Mouse (Mus musculus): ENCODE results near the gene Cpsf6. TPM values are rescaled to one million over a fixed set of nuclear protein-coding genes. Genes with fewer than 3 reads are reported as not detected.
A peak's percentile ranks its signal among the peaks of the same experiment; 100 is the strongest.

The Cpsf6 gene
- polyA plus RNA-seq, 1 experiment from 2014 or later = 140 TPM

DNA sequence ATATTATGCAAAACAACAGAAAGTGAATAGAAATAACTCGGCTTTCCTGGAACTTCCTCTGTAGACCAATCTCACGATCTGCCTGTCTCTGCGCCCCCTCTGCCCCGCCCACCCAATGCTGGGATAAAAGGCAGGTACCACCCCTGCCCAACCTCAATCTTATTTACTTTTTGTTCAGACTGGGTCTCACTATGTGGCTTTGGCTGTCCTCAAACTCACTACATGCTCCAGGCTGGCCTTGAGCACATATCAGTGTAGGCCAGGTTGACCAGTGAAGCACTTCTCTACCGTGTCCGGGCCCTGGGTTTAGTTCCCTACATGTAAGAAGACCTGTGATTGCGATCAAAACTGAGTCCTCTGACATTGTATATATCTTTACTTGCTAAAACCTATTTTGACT lies 40.6 kb downstream of the Cpsf6 start:
- no peak overlapping the region for H3K4me2 ChIP-seq (ENCODE audit: low read length)
- H3K9me3 ChIP-seq (replicated peaks; ENCODE audit: control insufficient read depth, low read length, poor library complexity, severe bottlenecking) = no peaks in the 10 kb centered on the region
- no peaks in the 10 kb centered on the region for H3K4me1 ChIP-seq (ENCODE audit: control insufficient read depth, insufficient read depth, low read length)
- H3K9ac ChIP-seq (ENCODE audit: low read depth, low read length) = no peak overlapping the region
- no peaks in the 10 kb centered on the region for H3K36me3 ChIP-seq (ENCODE audit: control insufficient read depth, insufficient read depth, low read length)
- no peak overlapping the region for H3K27ac ChIP-seq (ENCODE audit: low read length)
- WGBS = 88% methylated on average over 7 of the region's 7 CpGs
- H3K4me3 ChIP-seq (ENCODE audit: low read depth, low read length) = no peak overlapping the region
- H3K27me3 ChIP-seq (ENCODE audit: control insufficient read depth, insufficient read depth, low read depth, low read length) = no peaks in the 10 kb centered on the region
- ATAC-seq = no peak

DNA sequence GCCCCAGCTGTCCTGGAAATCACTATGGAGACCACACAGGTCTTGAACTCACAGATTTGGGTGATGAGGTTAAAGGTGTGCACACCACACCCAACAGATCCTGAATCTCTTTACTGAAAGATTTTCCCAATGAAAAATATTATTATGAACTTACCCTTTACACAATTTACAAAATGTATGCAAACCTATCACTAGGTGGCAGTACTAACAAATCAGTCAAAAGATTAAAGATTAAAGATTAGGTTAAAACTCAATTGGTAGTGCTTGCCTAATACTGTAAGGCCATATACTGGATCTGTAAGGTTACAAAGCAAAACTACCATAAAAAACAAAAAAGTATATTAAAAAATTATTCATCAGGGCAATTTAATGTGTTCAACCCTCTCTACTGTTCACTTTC lies 41.9 kb downstream of the Cpsf6 start:
- Histone ChIP-seq H3K36me3 (ENCODE audit: control insufficient read depth, insufficient read depth, low read length) (no peaks in the 10 kb centered on the region), H3K4me3 (ENCODE audit: low read depth, low read length) (no peak overlapping the region), H3K4me1 (ENCODE audit: control insufficient read depth, insufficient read depth, low read length) (no peaks in the 10 kb centered on the region), H3K9me3 (replicated peaks; ENCODE audit: control insufficient read depth, low read length, poor library complexity, severe bottlenecking) (no peaks in the 10 kb centered on the region), H3K27me3 (ENCODE audit: control insufficient read depth, insufficient read depth, low read depth, low read length) (no peaks in the 10 kb centered on the region), H3K9ac (ENCODE audit: low read depth, low read length) (no peak overlapping the region), H3K27ac (ENCODE audit: low read length) (no peak overlapping the region), H3K4me2 (ENCODE audit: low read length) (no peak overlapping the region)
- no peak for ATAC-seq

DNA sequence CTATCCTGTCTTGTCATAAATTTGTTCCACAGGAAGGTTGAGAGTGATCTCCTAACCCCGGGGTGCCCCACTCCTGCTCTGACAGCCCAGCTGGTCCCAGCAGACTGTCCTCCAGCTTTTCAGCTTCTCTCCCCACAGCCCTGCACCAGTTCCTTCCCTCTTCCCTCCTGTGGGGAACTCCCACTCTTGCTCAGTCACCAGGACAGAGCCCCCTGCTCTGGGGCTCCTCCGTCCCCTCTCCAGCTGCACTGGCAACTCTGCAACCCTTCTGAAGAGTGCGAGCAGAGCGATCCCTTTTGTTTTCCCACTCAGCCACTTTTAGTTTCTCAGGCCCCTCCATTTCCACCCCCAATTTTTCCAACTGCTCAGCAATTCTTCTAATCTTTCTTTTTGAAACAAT lies 44.2 kb downstream of the Cpsf6 start:
- Histone ChIP-seq H3K4me2 (ENCODE audit: low read length) (no peak overlapping the region), H3K36me3 (ENCODE audit: control insufficient read depth, insufficient read depth, low read length) (no peaks in the 10 kb centered on the region), H3K9ac (ENCODE audit: low read depth, low read length) (no peak overlapping the region), H3K4me1 (ENCODE audit: control insufficient read depth, insufficient read depth, low read length) (no peaks in the 10 kb centered on the region), H3K4me3 (ENCODE audit: low read depth, low read length) (no peak overlapping the region), H3K27me3 (ENCODE audit: control insufficient read depth, insufficient read depth, low read depth, low read length) (no peaks in the 10 kb centered on the region), H3K9me3 (replicated peaks; ENCODE audit: control insufficient read depth, low read length, poor library complexity, severe bottlenecking) (no peaks in the 10 kb centered on the region), H3K27ac (ENCODE audit: low read length) (no peak overlapping the region)
- WGBS = 43% methylated on average over 4 of the region's 4 CpGs
- ATAC-seq = 0 out of 2 replicates have a peak, but pooled peaks have one; percentile 34

DNA sequence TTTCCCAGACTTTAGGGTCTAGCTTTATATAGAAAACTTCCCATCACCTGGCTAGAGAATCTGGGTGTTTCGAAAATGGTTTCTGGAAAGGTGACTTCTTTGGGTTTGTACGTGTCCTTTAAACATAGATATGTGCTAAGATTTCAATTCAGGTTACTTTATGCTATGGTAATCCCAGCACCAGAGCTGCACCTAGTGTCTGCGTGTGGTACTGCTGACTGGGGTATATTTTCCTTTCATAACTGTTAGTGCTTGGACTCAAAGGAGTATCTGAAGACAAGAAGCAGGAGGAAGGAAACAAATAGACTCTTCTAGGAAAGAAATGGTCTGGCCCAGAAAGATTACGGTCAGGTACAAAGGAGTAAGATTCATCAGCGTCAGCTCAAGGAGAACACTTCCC lies 49.3 kb downstream of the Cpsf6 start:
- H3K27me3 ChIP-seq (ENCODE audit: control insufficient read depth, insufficient read depth, low read depth, low read length) = no peaks in the 10 kb centered on the region
- no peak overlapping the region for H3K4me3 ChIP-seq (ENCODE audit: low read depth, low read length)
- no peak overlapping the region for H3K4me2 ChIP-seq (ENCODE audit: low read length)
- no peaks in the 10 kb centered on the region for H3K4me1 ChIP-seq (ENCODE audit: control insufficient read depth, insufficient read depth, low read length)
- H3K9me3 ChIP-seq (replicated peaks; ENCODE audit: control insufficient read depth, low read length, poor library complexity, severe bottlenecking) = no peaks in the 10 kb centered on the region
- ATAC-seq = no peak
- WGBS = 81% methylated on average over 5 of the region's 5 CpGs
- H3K27ac ChIP-seq (ENCODE audit: low read length) = no peak overlapping the region
- H3K9ac ChIP-seq (ENCODE audit: low read depth, low read length) = no peak overlapping the region
- no peaks in the 10 kb centered on the region for H3K36me3 ChIP-seq (ENCODE audit: control insufficient read depth, insufficient read depth, low read length)

DNA sequence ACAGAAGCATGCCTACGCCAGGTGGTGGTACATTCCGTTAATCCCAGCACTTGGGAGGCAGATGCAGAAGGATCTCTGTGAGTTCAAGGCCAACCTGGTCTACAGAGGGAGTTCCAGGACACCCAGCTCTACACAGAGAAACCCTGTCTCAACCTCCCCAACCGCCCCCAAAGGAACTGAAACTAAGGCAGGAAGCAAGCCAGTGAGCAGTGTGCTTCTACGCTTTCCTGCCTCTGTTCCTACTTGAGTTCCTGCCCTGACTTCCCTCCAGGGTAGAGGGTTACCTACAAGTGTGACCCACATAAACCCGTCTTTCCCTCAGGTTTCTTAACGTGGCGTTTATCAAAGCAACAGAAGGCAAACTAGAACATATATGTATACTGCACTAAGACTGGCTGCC lies 56.0 kb downstream of the Cpsf6 start:
- no peaks in the 10 kb centered on the region for H3K9me3 ChIP-seq (replicated peaks; ENCODE audit: control insufficient read depth, low read length, poor library complexity, severe bottlenecking)
- no peaks in the 10 kb centered on the region for H3K4me1 ChIP-seq (ENCODE audit: control insufficient read depth, insufficient read depth, low read length)
- no peak for ATAC-seq
- no peak overlapping the region for H3K27ac ChIP-seq (ENCODE audit: low read length)
- no peak overlapping the region for H3K4me2 ChIP-seq (ENCODE audit: low read length)
- H3K4me3 ChIP-seq (ENCODE audit: low read depth, low read length) = no peak overlapping the region
- WGBS = 86% methylated on average over 7 of the region's 7 CpGs
- no peaks in the 10 kb centered on the region for H3K36me3 ChIP-seq (ENCODE audit: control insufficient read depth, insufficient read depth, low read length)
- H3K9ac ChIP-seq (ENCODE audit: low read depth, low read length) = no peak overlapping the region
- H3K27me3 ChIP-seq (ENCODE audit: control insufficient read depth, insufficient read depth, low read depth, low read length) = no peaks in the 10 kb centered on the region

DNA sequence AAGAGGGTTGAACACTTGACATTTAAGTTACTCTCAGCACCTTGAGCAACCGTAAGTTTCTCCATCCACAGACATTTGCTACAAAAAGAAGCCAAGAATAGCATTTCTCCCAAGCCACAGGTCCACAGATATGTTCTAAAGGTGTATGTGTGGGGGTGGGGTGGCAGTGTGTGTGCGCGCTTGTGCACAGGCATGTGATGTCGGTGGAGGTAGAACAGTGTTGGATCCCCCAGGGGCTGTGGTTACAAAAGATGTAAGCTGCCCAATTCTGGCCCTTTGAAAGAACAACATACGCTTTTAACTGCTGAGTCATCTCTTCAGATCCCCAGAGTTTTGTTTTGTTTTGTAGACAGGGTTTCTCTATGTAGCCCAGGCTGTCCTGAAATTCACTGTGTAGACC lies 57.2 kb downstream of the Cpsf6 start:
- H3K4me2 ChIP-seq (ENCODE audit: low read length) = no peak overlapping the region
- H3K4me3 ChIP-seq (ENCODE audit: low read depth, low read length) = no peak overlapping the region
- H3K9me3 ChIP-seq (replicated peaks; ENCODE audit: control insufficient read depth, low read length, poor library complexity, severe bottlenecking) = no peaks in the 10 kb centered on the region
- no peak overlapping the region for H3K9ac ChIP-seq (ENCODE audit: low read depth, low read length)
- H3K36me3 ChIP-seq (ENCODE audit: control insufficient read depth, insufficient read depth, low read length) = no peaks in the 10 kb centered on the region
- no peak overlapping the region for H3K27ac ChIP-seq (ENCODE audit: low read length)
- no peaks in the 10 kb centered on the region for H3K4me1 ChIP-seq (ENCODE audit: control insufficient read depth, insufficient read depth, low read length)
- no peak for ATAC-seq
- no peaks in the 10 kb centered on the region for H3K27me3 ChIP-seq (ENCODE audit: control insufficient read depth, insufficient read depth, low read depth, low read length)
- WGBS = 95% methylated on average over 5 of the region's 5 CpGs

DNA sequence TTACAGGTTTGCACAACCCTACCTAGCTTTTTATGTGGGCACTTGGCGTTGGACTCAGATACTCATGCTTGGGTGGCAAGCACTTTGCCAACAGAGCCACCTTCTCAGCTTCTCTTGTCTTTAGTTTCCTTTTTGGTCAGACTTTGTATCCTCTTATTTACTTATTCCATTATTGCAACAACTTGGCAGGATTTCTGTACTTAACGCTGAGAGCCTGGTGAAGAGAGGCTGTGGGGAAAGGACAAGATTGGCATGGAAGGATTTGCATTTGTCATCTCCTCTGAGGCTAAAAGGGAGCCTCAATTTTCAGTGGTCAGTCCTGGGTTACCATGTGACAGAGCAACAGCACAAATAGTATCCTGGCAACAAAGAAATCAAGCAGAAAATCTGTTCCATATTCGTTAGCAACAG lies 59.2 kb downstream of the Cpsf6 start:
- ATAC-seq = no peak
- Histone ChIP-seq H3K9me3 (replicated peaks; ENCODE audit: control insufficient read depth, low read length, poor library complexity, severe bottlenecking) (no peaks in the 10 kb centered on the region), H3K27me3 (ENCODE audit: control insufficient read depth, insufficient read depth, low read depth, low read length) (no peaks in the 10 kb centered on the region), H3K9ac (ENCODE audit: low read depth, low read length) (no peak overlapping the region), H3K27ac (ENCODE audit: low read length) (no peak overlapping the region), H3K4me1 (ENCODE audit: control insufficient read depth, insufficient read depth, low read length) (no peaks in the 10 kb centered on the region), H3K4me2 (ENCODE audit: low read length) (no peak overlapping the region), H3K36me3 (ENCODE audit: control insufficient read depth, insufficient read depth, low read length) (no peaks in the 10 kb centered on the region), H3K4me3 (ENCODE audit: low read depth, low read length) (no peak overlapping the region)
- WGBS = 59% methylated on average over 3 of the region's 3 CpGs

DNA sequence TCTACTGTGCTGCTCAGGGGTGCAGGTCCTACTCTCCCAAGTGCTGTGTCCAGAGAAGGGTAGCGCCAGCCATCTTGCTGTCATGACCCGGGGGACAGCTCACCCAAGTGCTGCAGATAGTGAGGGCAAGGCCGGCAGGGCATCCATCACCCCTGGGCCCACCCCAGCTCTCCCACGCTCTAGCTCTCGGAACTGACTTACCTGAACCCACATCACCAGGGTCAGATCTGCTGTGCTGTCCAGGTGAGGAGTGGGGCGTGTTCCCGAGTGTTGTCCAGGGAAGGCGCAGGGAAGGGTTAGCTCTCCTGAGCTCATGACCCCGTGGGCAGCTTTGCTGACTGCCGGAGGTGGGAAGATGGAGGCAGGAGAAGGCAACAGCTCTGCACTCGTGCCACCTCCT lies 63.4 kb downstream of the Cpsf6 start:
- no peaks in the 10 kb centered on the region for H3K36me3 ChIP-seq (ENCODE audit: control insufficient read depth, insufficient read depth, low read length)
- H3K27ac ChIP-seq (ENCODE audit: low read length) = no peak overlapping the region
- H3K27me3 ChIP-seq (ENCODE audit: control insufficient read depth, insufficient read depth, low read depth, low read length) = no peaks in the 10 kb centered on the region
- no peak overlapping the region for H3K4me3 ChIP-seq (ENCODE audit: low read depth, low read length)
- H3K9ac ChIP-seq (ENCODE audit: low read depth, low read length) = no peak overlapping the region
- H3K4me2 ChIP-seq (ENCODE audit: low read length) = no peak overlapping the region
- H3K9me3 ChIP-seq (replicated peaks; ENCODE audit: control insufficient read depth, low read length, poor library complexity, severe bottlenecking) = no peaks in the 10 kb centered on the region
- no peak for ATAC-seq
- WGBS = 95% methylated on average over 11 of the region's 11 CpGs
- H3K4me1 ChIP-seq (ENCODE audit: control insufficient read depth, insufficient read depth, low read length) = no peaks in the 10 kb centered on the region

DNA sequence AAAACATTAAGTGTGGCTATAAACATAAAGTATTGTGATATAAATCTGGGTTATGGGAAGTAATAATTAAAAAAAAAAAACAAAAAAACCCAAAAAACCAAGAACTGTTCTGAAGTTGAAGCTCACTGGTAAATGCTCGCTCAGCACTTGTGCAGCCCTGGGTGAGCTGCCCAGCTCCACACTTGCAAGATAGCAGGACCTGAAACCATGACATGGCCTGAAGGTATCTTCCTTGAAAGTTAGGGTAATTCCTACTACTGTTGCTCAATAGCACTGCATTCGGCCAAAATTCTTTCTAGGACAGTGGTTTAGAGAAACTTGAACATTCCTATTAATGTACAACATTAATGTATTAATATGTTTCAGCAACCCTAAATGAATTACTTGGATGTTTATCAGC lies 66.7 kb downstream of the Cpsf6 start:
- Histone ChIP-seq H3K9me3 (replicated peaks; ENCODE audit: control insufficient read depth, low read length, poor library complexity, severe bottlenecking) (no peaks in the 10 kb centered on the region), H3K4me1 (ENCODE audit: control insufficient read depth, insufficient read depth, low read length) (no peaks in the 10 kb centered on the region), H3K9ac (ENCODE audit: low read depth, low read length) (no peak overlapping the region), H3K27ac (ENCODE audit: low read length) (no peak overlapping the region), H3K27me3 (ENCODE audit: control insufficient read depth, insufficient read depth, low read depth, low read length) (no peaks in the 10 kb centered on the region), H3K4me2 (ENCODE audit: low read length) (no peak overlapping the region), H3K4me3 (ENCODE audit: low read depth, low read length) (no peak overlapping the region), H3K36me3 (ENCODE audit: control insufficient read depth, insufficient read depth, low read length) (no peaks in the 10 kb centered on the region)
- ATAC-seq = no peak
- 94% methylated on average over 2 of the region's 2 CpGs for WGBS

DNA sequence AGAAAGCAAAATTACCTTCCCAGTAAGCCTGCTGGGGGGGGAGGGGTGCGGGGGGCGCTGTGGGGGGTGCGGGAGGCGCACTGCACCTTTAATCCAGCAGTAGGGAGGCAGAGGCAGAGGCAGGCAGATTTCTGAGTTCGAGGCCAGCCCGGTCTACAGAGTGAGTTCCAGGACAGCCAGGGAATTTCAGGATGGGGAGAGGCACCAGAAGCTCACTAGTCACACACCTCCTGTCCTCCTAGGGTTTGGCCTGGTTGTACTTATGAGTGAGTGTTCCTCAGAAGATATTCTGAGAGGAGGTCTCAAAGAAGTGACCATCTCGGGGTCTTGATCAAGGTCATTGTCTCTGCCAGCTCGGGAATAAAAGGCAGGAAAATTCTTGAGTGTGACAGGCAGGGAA lies 67.6 kb downstream of the Cpsf6 start:
- H3K4me3 ChIP-seq (ENCODE audit: low read depth, low read length) = no peak overlapping the region
- ATAC-seq = no peak
- H3K27me3 ChIP-seq (ENCODE audit: control insufficient read depth, insufficient read depth, low read depth, low read length) = no peaks in the 10 kb centered on the region
- no peaks in the 10 kb centered on the region for H3K36me3 ChIP-seq (ENCODE audit: control insufficient read depth, insufficient read depth, low read length)
- 90% methylated on average over 8 of the region's 8 CpGs for WGBS
- H3K9me3 ChIP-seq (replicated peaks; ENCODE audit: control insufficient read depth, low read length, poor library complexity, severe bottlenecking) = no peaks in the 10 kb centered on the region
- no peak overlapping the region for H3K4me2 ChIP-seq (ENCODE audit: low read length)
- no peak overlapping the region for H3K27ac ChIP-seq (ENCODE audit: low read length)
- H3K4me1 ChIP-seq (ENCODE audit: control insufficient read depth, insufficient read depth, low read length) = no peaks in the 10 kb centered on the region
- no peak overlapping the region for H3K9ac ChIP-seq (ENCODE audit: low read depth, low read length)
